Mouse (Mus musculus) myocyte (in vitro differentiated cells): Measurements from ENCODE around the gene Utp15. TPM values are rescaled to one million over a fixed set of nuclear protein-coding genes. Genes with fewer than 3 reads are reported as not detected.

Experiments used
- H3K27me3 ChIP-seq: one replicate; pipeline ENCODE4 v1.6.1; 2011; ENCODE audit not compliant: control insufficient read depth, insufficient read depth, insufficient read length
- H3K36me3 ChIP-seq: one replicate; pipeline ENCODE4 v1.6.1; 2011; ENCODE audit not compliant: control insufficient read depth, insufficient read depth
- H3K4me2 ChIP-seq: one replicate; pipeline ENCODE4 v1.6.1; 2011; ENCODE audit warnings: low read depth, control low read depth
- H3K4me3 ChIP-seq: one replicate; pipeline ENCODE4 v1.5.1; 2011; ENCODE audit warnings: mild to moderate bottlenecking, control low read depth, moderate library complexity
- H3K79me2 ChIP-seq: one replicate; pipeline ENCODE4 v1.6.1; 2011; ENCODE audit not compliant: control insufficient read depth, insufficient read depth
- H3ac ChIP-seq: one replicate; pipeline ENCODE4 v1.6.1; 2011; ENCODE audit not compliant: control insufficient read depth, insufficient read length
- CEBPB ChIP-seq: IDR thresholded peaks from 2 replicates; pipeline ENCODE4 v1.6.1; 2011; ENCODE audit warnings: mild to moderate bottlenecking, moderate library complexity; ENCODE audit not compliant: poor library complexity, insufficient read depth, severe bottlenecking
- E2F4 ChIP-seq: IDR thresholded peaks from one replicate; pipeline ENCODE4 v1.6.1; 2011; ENCODE audit warnings: mild to moderate bottlenecking, control low read depth, moderate library complexity; ENCODE audit not compliant: insufficient read depth
- MAX ChIP-seq: IDR thresholded peaks from one replicate; pipeline ENCODE4 v1.6.1; 2011; ENCODE audit warnings: low read depth, mild to moderate bottlenecking, control low read depth
- MYOD1 ChIP-seq, 3 experiments: IDR thresholded peaks; one replicate each; pipeline ENCODE4 v1.6.1; 2011; ENCODE audit warnings: control low read depth in 2 of 3, low read depth in 2 of 3, mild to moderate bottlenecking in 2 of 3, moderate library complexity in 1 of 3; ENCODE audit not compliant: insufficient read length in 2 of 3, control insufficient read depth in 1 of 3
- MYOG ChIP-seq, 3 experiments: IDR thresholded peaks; one replicate each; pipeline ENCODE4 v1.6.1; 2011; ENCODE audit warnings: control low read depth in 2 of 3, low read depth in 2 of 3, mild to moderate bottlenecking in 2 of 3; ENCODE audit not compliant: insufficient read length in 2 of 3, control insufficient read depth in 1 of 3, insufficient read depth in 1 of 3
- POLR2A ChIP-seq: IDR thresholded peaks from one replicate; pipeline ENCODE4 v1.6.1; 2011; ENCODE audit warnings: low read depth, mild to moderate bottlenecking, control low read depth, moderate library complexity; ENCODE audit not compliant: insufficient read length
- POLR2AphosphoS2 ChIP-seq: IDR thresholded peaks from one replicate; pipeline ENCODE4 v1.6.1; 2011; ENCODE audit warnings: low read depth, control low read depth; ENCODE audit not compliant: insufficient read length
- REST ChIP-seq: IDR thresholded peaks from one replicate; pipeline ENCODE4 v1.6.1; 2011; ENCODE audit warnings: mild to moderate bottlenecking, control low read depth, moderate library complexity; ENCODE audit not compliant: insufficient read depth, insufficient read length
- SRF ChIP-seq: IDR thresholded peaks from one replicate; pipeline ENCODE4 v1.6.1; 2011; ENCODE audit warnings: low read depth; ENCODE audit not compliant: control insufficient read depth, insufficient read length
- TCF12 ChIP-seq: IDR thresholded peaks from one replicate; pipeline ENCODE4 v1.6.1; 2011; ENCODE audit warnings: mild to moderate bottlenecking, control low read depth; ENCODE audit not compliant: poor library complexity, insufficient read depth, severe bottlenecking
- TCF3 ChIP-seq: IDR thresholded peaks from one replicate; pipeline ENCODE4 v1.6.1; 2011; ENCODE audit warnings: low read depth, control low read depth; ENCODE audit not compliant: insufficient read length
- USF1 ChIP-seq: IDR thresholded peaks from one replicate; pipeline ENCODE4 v1.6.1; 2011; ENCODE audit warnings: low read depth, mild to moderate bottlenecking, control low read depth, moderate library complexity
- polyA plus RNA-seq: library from polyadenylated mRNA; unstranded; fragments of >200 nt; fragmentation: generic; extraction: Trizol; gene quantifications from one replicate; pipeline ENCODE4 v1.2.1, GENCODE M21; 2012; ENCODE audit warnings: missing spikeins

Utp15 gene
- polyA plus RNA-seq, 1 experiment: 7.3 TPM

- no peaks in the 10 kb centered on the region for H3K36me3 ChIP-seq
- H3K4me3 ChIP-seq: no peak overlapping the region
- H3K4me2 ChIP-seq: no peak overlapping the region
- H3ac ChIP-seq: no peak overlapping the region
- TF ChIP-seq USF1 (no peak), MAX (no peak), POLR2AphosphoS2 (no peak), TCF12 (no peak), POLR2A (no peak), REST (no peak), MYOD1 (IDR thresholded peaks at IDR 0.05; ENCODE audit: control insufficient read depth in 1 of 3, insufficient read length in 2 of 3, low read depth in 2 of 3) (no peak), E2F4 (no peak), CEBPB (no peak), MYOG (IDR thresholded peaks at IDR 0.05; ENCODE audit: control insufficient read depth in 1 of 3, insufficient read depth in 1 of 3, insufficient read length in 2 of 3, low read depth in 2 of 3) (no peak), SRF (no peak), TCF3 (no peak)
- no peaks in the 10 kb centered on the region for H3K79me2 ChIP-seq
- H3K27me3 ChIP-seq: no peaks in the 10 kb centered on the region
These were observed 33.2 kb upstream of the Utp15 start for GRCm38 (mm10) chr13:98296072-98296471.

GRCm38 (mm10) chr13:98291712-98292111 is 28.9 kb upstream of the Utp15 start:
- Histone ChIP-seq H3ac (no peak overlapping the region), H3K79me2 (no peaks in the 10 kb centered on the region), H3K36me3 (no peaks in the 10 kb centered on the region), H3K27me3 (peaks cover 6% of the 10 kb centered on the region), H3K4me2 (no peak overlapping the region), H3K4me3 (no peak overlapping the region)
- TF ChIP-seq E2F4: no peak

DNA sequence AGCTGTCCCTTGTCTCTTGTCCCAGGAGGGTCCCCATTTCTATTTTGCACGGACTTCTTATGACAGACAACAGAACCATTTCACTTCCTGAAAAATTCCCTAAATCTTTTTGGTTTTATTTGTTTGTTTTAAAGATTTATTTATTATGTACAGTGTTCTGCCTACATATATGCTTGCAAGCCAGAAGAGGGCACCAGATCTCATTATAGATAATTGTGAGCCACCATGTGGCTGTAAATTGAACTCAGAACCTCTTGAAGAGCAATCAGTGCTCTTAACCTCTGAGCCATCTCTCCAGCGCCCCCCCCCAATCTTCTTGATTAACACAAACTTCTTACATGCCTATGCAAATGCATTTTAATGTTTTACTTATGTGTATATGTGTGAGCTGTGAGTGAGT is 27.9 kb upstream of the Utp15 start:
- TF ChIP-seq MYOG (IDR thresholded peaks at IDR 0.05; ENCODE audit: control insufficient read depth in 1 of 3, insufficient read depth in 1 of 3, insufficient read length in 2 of 3, low read depth in 2 of 3) (no peak), TCF3 (no peak), USF1 (no peak), SRF (no peak), CEBPB (no peak), E2F4 (no peak), MAX (no peak), MYOD1 (IDR thresholded peaks at IDR 0.05; ENCODE audit: control insufficient read depth in 1 of 3, insufficient read length in 2 of 3, low read depth in 2 of 3) (no peak), POLR2AphosphoS2 (no peak)
- no peak overlapping the region for H3K4me2 ChIP-seq
- H3K79me2 ChIP-seq: no peaks in the 10 kb centered on the region
- no peak overlapping the region for H3ac ChIP-seq
- H3K4me3 ChIP-seq: no peak overlapping the region
- no peaks in the 10 kb centered on the region for H3K36me3 ChIP-seq
- H3K27me3 ChIP-seq: peaks cover 6% of the 10 kb centered on the region

- no peak overlapping the region for H3K4me3 ChIP-seq
- H3ac ChIP-seq: no peak overlapping the region
- H3K4me2 ChIP-seq: peak overlapping the region; percentile 26
- no peaks in the 10 kb centered on the region for H3K36me3 ChIP-seq
- H3K27me3 ChIP-seq: no peaks in the 10 kb centered on the region
- no peak for TF ChIP-seq TCF3
- no peak for TF ChIP-seq MAX
- TF ChIP-seq CEBPB: no peak
- no peak for TF ChIP-seq SRF
- TF ChIP-seq E2F4: no peak
- no peak for TF ChIP-seq REST
- TF ChIP-seq MYOG (IDR thresholded peaks at IDR 0.05; ENCODE audit: control insufficient read depth in 1 of 3, insufficient read depth in 1 of 3, insufficient read length in 2 of 3, low read depth in 2 of 3): peak in 1 of 3 experiments; percentile 42
- TF ChIP-seq MYOD1 (IDR thresholded peaks at IDR 0.05; ENCODE audit: control insufficient read depth in 1 of 3, insufficient read length in 2 of 3, low read depth in 2 of 3): peak in 2 of 3 experiments; percentile 51 to 60
- peak; percentile 18 for TF ChIP-seq USF1
- TF ChIP-seq POLR2A: no peak
- no peak for TF ChIP-seq POLR2AphosphoS2
- no peak for TF ChIP-seq TCF12
- no peaks in the 10 kb centered on the region for H3K79me2 ChIP-seq
These were observed 18.3 kb upstream of the Utp15 start for GRCm38 (mm10) chr13:98280990-98281650.

DNA sequence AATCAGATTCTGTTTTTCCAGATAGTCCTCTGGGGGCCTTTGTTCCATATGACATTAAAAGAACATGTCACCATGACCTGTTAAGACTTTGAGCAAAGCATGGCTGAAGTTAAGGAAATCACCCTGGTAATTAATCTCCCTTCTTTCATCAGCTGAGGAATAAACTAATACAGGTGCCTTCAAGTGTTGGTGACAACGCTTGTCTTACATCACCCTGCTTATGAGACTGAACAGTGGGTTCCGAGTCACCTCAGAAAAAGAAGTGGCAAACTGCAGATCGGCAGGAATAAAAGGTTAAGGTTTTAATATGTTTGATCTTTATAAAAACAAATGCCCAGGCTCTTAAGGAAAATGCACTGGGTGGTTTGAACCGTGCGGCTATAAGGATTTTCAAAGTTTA is 16.8 kb upstream of the Utp15 start, which contains the start of gene Gm21976:
TSS of gene Gm21976 (plus strand) at position 202 of the 400 bp plus-strand sequence.
- Histone ChIP-seq H3K4me3 (no peak within 1 kb of the TSS), H3K27me3 (no peaks in the 10 kb centered on the region), H3K36me3 (no peaks in the 10 kb centered on the region), H3K4me2 (no peak within 1 kb of the TSS), H3K79me2 (no peaks in the 10 kb centered on the region), H3ac (no peak within 1 kb of the TSS)
- TF ChIP-seq CEBPB (no peak), MYOG (IDR thresholded peaks at IDR 0.05; ENCODE audit: control insufficient read depth in 1 of 3, insufficient read depth in 1 of 3, insufficient read length in 2 of 3, low read depth in 2 of 3) (no peak)
